Mouse (Mus musculus) cerebellum, adult 2 months (tissue): ENCODE measurements around the gene Foxo6.

ENCODE experiments used
- CTCF ChIP-seq: fragments of 200-500 bp; IDR thresholded peaks from 2 replicates; pipeline ENCODE4 v1.5.1; 2011; ENCODE audit warnings: low read depth, mild to moderate bottlenecking, control low read depth, low read length, moderate library complexity, borderline replicate concordance; ENCODE audit not compliant: insufficient read depth
- POLR2A ChIP-seq: fragments of 200-500 bp; IDR thresholded peaks from 2 replicates; pipeline ENCODE4 v1.6.1; 2011; ENCODE audit warnings: low read length, control low read depth, borderline replicate concordance; ENCODE audit not compliant: insufficient read depth

DNA sequence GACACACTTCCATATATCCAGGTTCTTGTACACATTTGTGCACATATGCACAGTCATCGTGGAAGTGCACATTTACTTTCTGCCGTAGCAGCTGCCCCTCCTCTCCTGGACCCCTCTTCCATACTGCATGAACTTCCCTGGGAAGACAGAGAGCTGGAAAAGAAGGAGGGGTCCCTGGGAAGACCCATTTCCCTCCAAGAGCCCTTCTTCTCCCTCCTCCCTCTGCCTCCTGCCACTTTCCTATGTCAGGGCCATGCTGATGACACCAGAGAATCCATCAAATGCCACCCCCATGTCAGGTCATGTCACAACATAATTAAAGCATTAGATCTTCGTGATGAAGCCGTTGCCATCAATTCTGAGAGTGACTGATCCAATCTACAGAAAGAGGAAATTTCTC is 38.6 kb upstream of the Foxo6 start:
- no peak for TF ChIP-seq POLR2A
- no peak for TF ChIP-seq CTCF
